27 mouse cellular contexts compared by ENCODE assay signal in genomic region chr1:75583034-75583433, GRCm38 (mm10). TPM values are rescaled to one million over a fixed set of nuclear protein-coding genes. Genes with fewer than 3 reads are reported as not detected.
DNase-seq lines count a peak whose midpoint lies in the region; ATAC-seq lines count a peak whose summit lies in the region.
"Had no signal": no experiment of that assay in that cellular context is flagged by ENCODE, and none has a peak within 500 bp of the region (broad histone marks: within the 10 kb centered on the region; RNA-seq: fewer than 3 reads in every experiment).

No protein-coding gene starts in this region.

- no peaks in the 10 kb centered on the region for H3K36me3 ChIP-seq in neural tube, embryonic 13.5 days
- H3K36me3 ChIP-seq in limb, embryonic 10.5 days = no peaks in the 10 kb centered on the region
- no peaks in the 10 kb centered on the region for H3K36me3 ChIP-seq in kidney, embryonic 15.5 days
- H3K36me3 ChIP-seq: embryonic facial prominence, embryonic 12.5 days; forebrain, embryonic 12.5 days; G1E had no signal

- 0 out of 2 replicates have a peak, but pooled peaks cover 5% of the 10 kb centered on the region for H3K4me1 ChIP-seq in neural tube, embryonic 13.5 days (replicated peaks)
- H3K4me1 ChIP-seq in limb, embryonic 10.5 days = peaks cover 11% of the 10 kb centered on the region
- peaks cover 4% of the 10 kb centered on the region; the same call in 1 of the 2 replicates for H3K4me1 ChIP-seq in kidney, embryonic 15.5 days

- no peak overlapping the region for H3K4me3 ChIP-seq in neural tube, embryonic 13.5 days
- H3K4me3 ChIP-seq in limb, embryonic 10.5 days = no peak overlapping the region
- no peak overlapping the region for H3K4me3 ChIP-seq in kidney, embryonic 15.5 days (replicated peaks)
- H3K4me3 ChIP-seq: embryonic facial prominence, embryonic 12.5 days; forebrain, embryonic 12.5 days; myocyte had no signal

- no peak overlapping the region for H3K4me2 ChIP-seq in neural tube, embryonic 13.5 days
- no peak overlapping the region for H3K4me2 ChIP-seq in kidney, embryonic 15.5 days
- H3K4me2 ChIP-seq: embryonic facial prominence, embryonic 12.5 days; forebrain, embryonic 12.5 days; heart, embryonic 11.5 days had no signal

- 73% methylated on average over 10 of the region's 10 CpGs for WGBS in neural tube, embryonic 13.5 days
- 74% methylated on average over 10 of the region's 10 CpGs for WGBS in limb, embryonic 10.5 days
- 77% methylated on average over 10 of the region's 10 CpGs for WGBS in kidney, embryonic 15.5 days

- no peak for ATAC-seq in neural tube, embryonic 13.5 days (ENCODE audit: low read depth)
- no peak for ATAC-seq in kidney, embryonic 15.5 days (replicated peaks; ENCODE audit: low FRiP score)
- ATAC-seq: activated CD4-positive, CD25-positive, alpha-beta regulatory T cell, adult 4 months; intestine, postnatal 0 days; Patski had no signal

- DNase-seq in heart, adult 11 months = peak; percentile 48
- DNase-seq in heart, adult 8-10 months (ENCODE audit: low spot score) = no peak
- DNase-seq in neural tube, embryonic 10.5 days (ENCODE audit: extremely low spot score, low spot score) = no peak
- no peak for DNase-seq in limb, embryonic 10.5 days (ENCODE audit: low spot score)
- no peak for DNase-seq in layer of hippocampus, adult 11-12 months (ENCODE audit: low spot score)
- DNase-seq in layer of hippocampus, adult 9-10 months (ENCODE audit: low spot score) = no peak
- DNase-seq: adrenal gland, adult 8-10 months; cerebellum, adult 11-12 months; cerebellum, postnatal 14 days; gastrocnemius, postnatal 36 days; kidney, postnatal 36 days; layer of hippocampus, adult 9-11 months; lung, postnatal 4 days; thymus, adult 18-20 months; thymus, postnatal 4 days had no signal

- H3K9ac ChIP-seq in neural tube, embryonic 13.5 days = no peak overlapping the region
- no peak overlapping the region for H3K9ac ChIP-seq in kidney, embryonic 15.5 days
- H3K9ac ChIP-seq: embryonic facial prominence, embryonic 12.5 days; forebrain, embryonic 12.5 days had no signal

- H3K27me3 ChIP-seq in neural tube, embryonic 13.5 days = no peaks in the 10 kb centered on the region; the same call in 1 of the 2 replicates
- H3K27me3 ChIP-seq in limb, embryonic 10.5 days (ENCODE audit: low read depth, poor library complexity, severe bottlenecking) = 0 out of 2 replicates have a peak, but pooled peaks cover under 1% of the 10 kb centered on the region
- H3K27me3 ChIP-seq in kidney, embryonic 15.5 days = no peaks in the 10 kb centered on the region
- H3K27me3 ChIP-seq: embryonic facial prominence, embryonic 12.5 days; forebrain, embryonic 12.5 days had no signal

- peak overlapping the region; percentile 55; the same call in 1 of the 2 replicates for H3K27ac ChIP-seq in neural tube, embryonic 13.5 days (replicated peaks)
- peak overlapping the region; percentile 58; the same call in 1 of the 2 replicates for H3K27ac ChIP-seq in limb, embryonic 10.5 days
- H3K27ac ChIP-seq in kidney, embryonic 15.5 days = no peak overlapping the region

- no peaks in the 10 kb centered on the region for H3K9me3 ChIP-seq in neural tube, embryonic 13.5 days
- H3K9me3 ChIP-seq in limb, embryonic 10.5 days (replicated peaks) = no peaks in the 10 kb centered on the region
- no peaks in the 10 kb centered on the region for H3K9me3 ChIP-seq in kidney, embryonic 15.5 days (replicated peaks)
- H3K9me3 ChIP-seq: embryonic facial prominence, embryonic 12.5 days; forebrain, embryonic 12.5 days; G1E had no signal

RNA-seq across cellular contexts. Expression of gene Slc4a3, which starts 37.0 kb away (rescaled TPM):
- total RNA-seq in heart, adult 8-10 months (2022) = 100 to 1,000 TPM; 221 to 344 (median 267) TPM
- 36.9 and 39.3 TPM in 2 replicates for polyA plus RNA-seq in neural tube, embryonic 13.5 days (2015; fragmentation: Nextera tagmentation; extraction: Ambion mirVana)
- 13.9 and 18.9 TPM in 2 replicates for polyA plus RNA-seq in limb, embryonic 10.5 days (2016; fragmentation: Nextera tagmentation; extraction: Ambion mirVana)
- 20.9 and 22.5 TPM in 2 replicates for polyA plus RNA-seq in kidney, embryonic 15.5 days (2015; fragmentation: Nextera tagmentation; extraction: Ambion mirVana)
- total RNA-seq: megakaryocyte-erythroid progenitor cell, adult 5-6 weeks; neutrophil, adult 5-6 weeks had no signal
- polyA plus RNA-seq: G1E had no signal
